Mouse (Mus musculus): ENCODE results near the gene Parva. TPM values are rescaled to one million over a fixed set of nuclear protein-coding genes. Genes with fewer than 3 reads are reported as not detected.

Gene Parva
- polyA plus RNA-seq, 1 experiment, result 230 TPM

GRCm38 (mm10) chr7:112568961-112569360 is 141.7 kb downstream of the Parva start:
- Histone ChIP-seq H3K4me3 (ENCODE audit: insufficient read depth, low read length) (no peak overlapping the region), H3K27ac (ENCODE audit: insufficient read depth, low read length) (no peak overlapping the region), H3K4me1 (ENCODE audit: control insufficient read depth, insufficient read depth, low read length) (no peaks in the 10 kb centered on the region)
- TF ChIP-seq CTCF (IDR thresholded peaks at IDR 0.05; ENCODE audit: borderline replicate concordance, insufficient read depth, low read length), result no peak
- TF ChIP-seq POLR2A (IDR thresholded peaks at IDR 0.05; ENCODE audit: low read depth, low read length), result no peak

GRCm38 (mm10) chr7:112581621-112582020 is 154.3 kb downstream of the Parva start:
- Histone ChIP-seq H3K4me3 (ENCODE audit: insufficient read depth, low read length) (no peak overlapping the region), H3K27ac (ENCODE audit: insufficient read depth, low read length) (no peak overlapping the region), H3K4me1 (ENCODE audit: control insufficient read depth, insufficient read depth, low read length) (no peaks in the 10 kb centered on the region)
- TF ChIP-seq CTCF (IDR thresholded peaks at IDR 0.05; ENCODE audit: borderline replicate concordance, insufficient read depth, low read length) (no peak), POLR2A (IDR thresholded peaks at IDR 0.05; ENCODE audit: low read depth, low read length) (no peak)

GRCm38 (mm10) chr7:112582882-112583405 is 155.6 kb downstream of the Parva start:
- TF ChIP-seq CTCF (IDR thresholded peaks at IDR 0.05; ENCODE audit: borderline replicate concordance, insufficient read depth, low read length), result no peak
- TF ChIP-seq POLR2A (IDR thresholded peaks at IDR 0.05; ENCODE audit: low read depth, low read length), result no peak
- H3K27ac ChIP-seq (ENCODE audit: insufficient read depth, low read length), result no peak overlapping the region
- H3K4me1 ChIP-seq (ENCODE audit: control insufficient read depth, insufficient read depth, low read length), result no peaks in the 10 kb centered on the region
- no peak overlapping the region for H3K4me3 ChIP-seq (ENCODE audit: insufficient read depth, low read length)

DNA sequence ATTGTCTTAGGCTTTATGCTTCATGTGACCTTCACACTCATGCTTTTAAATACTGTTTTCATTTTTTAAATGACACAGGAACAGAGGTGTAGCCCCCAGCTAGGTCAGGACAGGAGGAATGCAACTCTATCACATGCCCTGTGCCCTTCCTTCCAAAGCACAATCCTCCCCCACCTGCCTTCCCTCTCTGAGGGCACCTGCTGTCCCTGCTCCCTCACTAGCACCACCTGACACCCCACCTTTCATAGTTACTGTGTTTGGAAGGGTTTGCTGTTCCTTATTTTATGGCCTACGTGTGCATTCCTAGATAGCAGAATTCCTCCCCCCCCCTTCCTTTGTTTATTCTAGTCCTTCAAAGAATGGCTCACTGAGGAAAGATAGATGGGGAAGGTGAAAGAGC is 160.1 kb downstream of the Parva start:
- no peak for TF ChIP-seq CTCF (IDR thresholded peaks at IDR 0.05; ENCODE audit: borderline replicate concordance, insufficient read depth, low read length)
- TF ChIP-seq POLR2A (IDR thresholded peaks at IDR 0.05; ENCODE audit: low read depth, low read length), result no peak
- H3K4me3 ChIP-seq (ENCODE audit: insufficient read depth, low read length), result no peak overlapping the region
- no peak overlapping the region for H3K27ac ChIP-seq (ENCODE audit: insufficient read depth, low read length)
- H3K4me1 ChIP-seq (ENCODE audit: control insufficient read depth, insufficient read depth, low read length), result no peaks in the 10 kb centered on the region

DNA sequence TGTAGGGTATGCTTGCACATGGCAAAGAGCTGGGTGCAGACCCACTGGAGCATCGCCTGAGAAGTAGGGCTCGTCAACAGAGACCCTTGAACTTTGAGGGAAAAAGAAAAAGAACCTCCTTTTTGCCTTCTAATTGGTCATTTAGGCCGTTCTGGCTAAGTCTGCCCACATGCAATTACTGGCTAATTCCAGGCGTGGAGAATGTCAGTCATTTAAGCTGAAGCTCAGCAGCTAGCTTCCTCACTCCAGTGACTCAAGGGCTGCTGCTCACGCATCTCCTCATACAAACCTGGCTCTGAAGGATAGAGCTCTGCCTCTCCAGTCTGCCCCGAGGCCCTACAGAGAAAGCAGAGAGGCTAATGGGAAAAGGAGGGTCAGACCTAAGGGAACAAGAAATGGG is 162.2 kb downstream of the Parva start:
- no peak overlapping the region for H3K27ac ChIP-seq (ENCODE audit: insufficient read depth, low read length)
- no peaks in the 10 kb centered on the region for H3K4me1 ChIP-seq (ENCODE audit: control insufficient read depth, insufficient read depth, low read length)
- H3K4me3 ChIP-seq (ENCODE audit: insufficient read depth, low read length), result no peak overlapping the region
- TF ChIP-seq CTCF (IDR thresholded peaks at IDR 0.05; ENCODE audit: borderline replicate concordance, insufficient read depth, low read length), result no peak
- no peak for TF ChIP-seq POLR2A (IDR thresholded peaks at IDR 0.05; ENCODE audit: low read depth, low read length)

- Histone ChIP-seq H3K4me1 (ENCODE audit: control insufficient read depth, insufficient read depth, low read length) (peaks cover 5% of the 10 kb centered on the region; the same call in 1 of the 2 replicates), H3K4me3 (ENCODE audit: insufficient read depth, low read length) (no peak overlapping the region), H3K27ac (ENCODE audit: insufficient read depth, low read length) (no peak overlapping the region)
- TF ChIP-seq POLR2A (IDR thresholded peaks at IDR 0.05; ENCODE audit: low read depth, low read length) (no peak), CTCF (IDR thresholded peaks at IDR 0.05; ENCODE audit: borderline replicate concordance, insufficient read depth, low read length) (no peak)
These were observed 166.3 kb downstream of the Parva start for GRCm38 (mm10) chr7:112593586-112593985.

DNA sequence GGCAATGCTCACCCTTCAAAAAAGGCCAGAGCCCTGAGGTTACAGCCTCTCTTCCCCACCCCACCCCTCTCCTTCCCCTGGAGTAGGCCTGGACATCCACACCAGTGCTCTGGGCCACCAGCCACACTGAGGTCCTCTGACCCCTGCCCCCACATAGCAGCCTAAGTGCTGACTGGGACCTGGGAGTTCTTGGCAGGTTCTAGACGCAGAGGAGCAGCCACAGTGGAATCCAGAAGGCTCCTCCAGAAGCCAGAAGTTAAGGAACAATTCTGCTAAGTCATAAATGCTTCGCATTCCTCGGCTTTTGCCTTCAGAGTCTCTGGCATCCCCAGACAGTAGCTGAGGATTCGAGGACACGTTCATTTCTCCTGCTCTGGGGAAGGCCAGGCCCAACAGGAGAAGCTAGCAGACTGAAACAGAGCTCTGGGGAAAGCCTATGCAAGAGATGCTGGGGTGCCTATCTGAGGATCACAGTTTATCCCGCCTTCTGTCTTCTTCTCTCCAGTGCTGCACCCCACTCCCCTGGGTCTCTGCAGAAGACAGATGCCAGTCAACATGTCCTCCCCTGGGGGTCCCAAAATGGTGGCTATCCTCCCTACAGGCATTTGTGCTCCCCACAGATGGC is 168.0 kb downstream of the Parva start:
- H3K4me3 ChIP-seq (ENCODE audit: insufficient read depth, low read length), result no peak overlapping the region
- H3K4me1 ChIP-seq (ENCODE audit: control insufficient read depth, insufficient read depth, low read length), result peaks cover 5% of the 10 kb centered on the region; the same call in 1 of the 2 replicates
- peak overlapping the region; percentile 63 for H3K27ac ChIP-seq (ENCODE audit: insufficient read depth, low read length)
- TF ChIP-seq POLR2A (IDR thresholded peaks at IDR 0.05; ENCODE audit: low read depth, low read length), result no peak
- TF ChIP-seq CTCF (IDR thresholded peaks at IDR 0.05; ENCODE audit: borderline replicate concordance, insufficient read depth, low read length), result no peak

GRCm38 (mm10) chr7:112599650-112600049 is 172.3 kb downstream of the Parva start:
- Histone ChIP-seq H3K27ac (ENCODE audit: insufficient read depth, low read length) (no peak overlapping the region), H3K4me3 (ENCODE audit: insufficient read depth, low read length) (no peak overlapping the region), H3K4me1 (ENCODE audit: control insufficient read depth, insufficient read depth, low read length) (peaks cover 8% of the 10 kb centered on the region)
- TF ChIP-seq CTCF (IDR thresholded peaks at IDR 0.05; ENCODE audit: borderline replicate concordance, insufficient read depth, low read length), result no peak
- no peak for TF ChIP-seq POLR2A (IDR thresholded peaks at IDR 0.05; ENCODE audit: low read depth, low read length)

DNA sequence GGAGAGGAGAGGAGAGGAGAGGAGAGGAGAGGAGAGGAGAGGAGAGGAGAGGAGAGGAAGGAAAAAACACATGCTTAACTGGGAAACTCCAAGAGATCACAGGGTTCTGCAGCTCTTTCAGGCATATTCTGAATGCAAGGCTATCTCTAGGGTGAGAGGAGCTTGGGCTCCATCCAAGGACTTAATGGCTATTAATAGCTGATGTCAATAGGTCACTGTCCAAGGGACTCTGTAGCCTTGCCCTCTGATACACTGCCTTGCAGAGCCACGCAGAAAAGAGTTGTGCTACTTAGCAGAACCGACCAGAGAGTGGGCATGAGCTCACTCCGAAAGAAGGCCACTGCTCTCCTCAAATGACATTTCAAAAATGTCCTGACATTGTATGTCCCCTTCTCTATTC is 172.9 kb downstream of the Parva start:
- H3K27ac ChIP-seq (ENCODE audit: insufficient read depth, low read length), result no peak overlapping the region
- H3K4me3 ChIP-seq (ENCODE audit: insufficient read depth, low read length), result no peak overlapping the region
- TF ChIP-seq CTCF (IDR thresholded peaks at IDR 0.05; ENCODE audit: borderline replicate concordance, insufficient read depth, low read length), result no peak
- no peak for TF ChIP-seq POLR2A (IDR thresholded peaks at IDR 0.05; ENCODE audit: low read depth, low read length)
- peaks cover 8% of the 10 kb centered on the region for H3K4me1 ChIP-seq (ENCODE audit: control insufficient read depth, insufficient read depth, low read length)

DNA sequence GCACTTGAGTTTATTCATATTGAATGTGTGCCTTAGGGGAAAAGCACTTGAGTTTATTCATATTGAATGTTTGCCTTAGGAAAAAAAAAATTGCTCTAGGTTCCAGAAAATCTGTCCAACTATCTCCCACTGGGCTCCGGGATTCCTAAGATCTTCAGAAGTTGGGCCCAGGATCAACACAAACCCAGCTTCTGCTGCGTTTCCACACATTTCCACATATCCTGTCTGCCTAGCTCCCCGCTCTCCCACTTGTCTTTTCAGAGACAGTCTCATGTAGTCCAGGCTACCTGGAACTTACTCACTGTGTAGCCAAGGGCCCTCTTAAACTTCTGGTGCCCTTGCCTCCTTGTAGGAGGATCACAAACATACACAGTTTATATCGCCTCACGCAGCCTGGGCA is 175.7 kb downstream of the Parva start:
- TF ChIP-seq POLR2A (IDR thresholded peaks at IDR 0.05; ENCODE audit: low read depth, low read length) (no peak), CTCF (IDR thresholded peaks at IDR 0.05; ENCODE audit: borderline replicate concordance, insufficient read depth, low read length) (no peak)
- H3K27ac ChIP-seq (ENCODE audit: insufficient read depth, low read length), result peak overlapping the region; percentile 87
- H3K4me3 ChIP-seq (ENCODE audit: insufficient read depth, low read length), result no peak overlapping the region
- H3K4me1 ChIP-seq (ENCODE audit: control insufficient read depth, insufficient read depth, low read length), result peaks cover 3% of the 10 kb centered on the region; the same call in 1 of the 2 replicates

All from embryonic fibroblast, embryonic 13.5 days (primary cell).